Mouse (Mus musculus): Measurements from ENCODE around the gene Rock2. TPM values are rescaled to one million over a fixed set of nuclear protein-coding genes. Genes with fewer than 3 reads are reported as not detected.

The Rock2 gene
- total RNA-seq, 1 experiment from 2014 or later: 78.2 TPM

DNA sequence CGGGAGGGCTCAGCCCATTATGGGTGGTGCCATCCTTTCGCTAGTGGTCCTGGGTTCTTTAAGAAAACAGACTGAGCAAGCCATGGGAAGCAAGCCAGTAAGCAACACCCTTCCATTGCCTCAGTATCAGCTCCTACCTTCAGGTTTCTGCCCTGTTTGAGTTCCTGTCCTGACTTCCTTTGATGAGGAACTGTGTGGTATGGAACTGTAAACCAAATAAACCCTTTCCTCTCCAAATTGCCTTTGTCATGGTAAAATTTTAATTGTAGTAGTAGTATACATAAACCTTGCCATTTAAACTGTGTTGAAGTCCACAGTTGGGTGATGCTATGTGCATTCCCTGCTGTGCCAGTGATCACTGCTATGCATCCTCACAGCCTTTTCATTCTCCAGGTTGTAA lies 2.5 kb downstream of the Rock2 start:
- no peak for ATAC-seq (replicated peaks; ENCODE audit: low read depth, poor library complexity, severe bottlenecking)

DNA sequence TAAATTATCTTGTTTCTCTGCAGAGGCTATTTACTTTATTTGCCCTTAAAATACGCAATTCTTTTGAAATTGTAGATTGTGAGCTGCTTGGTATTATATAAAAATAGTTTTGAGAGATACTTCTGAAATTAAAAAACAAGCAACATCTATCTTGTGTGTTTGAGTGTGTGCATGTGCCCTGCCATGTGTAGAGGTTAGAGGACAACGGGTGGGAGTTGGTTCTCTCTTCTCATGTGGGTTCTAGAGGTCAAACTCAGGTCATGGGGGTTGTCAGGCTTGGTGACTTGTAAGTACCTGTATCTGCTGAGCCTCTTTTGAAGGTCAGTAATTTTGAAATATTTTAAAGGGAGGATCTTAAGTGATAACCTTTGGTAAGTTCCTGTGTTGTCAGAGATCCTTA lies 3.5 kb downstream of the Rock2 start:
- ATAC-seq (replicated peaks; ENCODE audit: low read depth, poor library complexity, severe bottlenecking): no peak

DNA sequence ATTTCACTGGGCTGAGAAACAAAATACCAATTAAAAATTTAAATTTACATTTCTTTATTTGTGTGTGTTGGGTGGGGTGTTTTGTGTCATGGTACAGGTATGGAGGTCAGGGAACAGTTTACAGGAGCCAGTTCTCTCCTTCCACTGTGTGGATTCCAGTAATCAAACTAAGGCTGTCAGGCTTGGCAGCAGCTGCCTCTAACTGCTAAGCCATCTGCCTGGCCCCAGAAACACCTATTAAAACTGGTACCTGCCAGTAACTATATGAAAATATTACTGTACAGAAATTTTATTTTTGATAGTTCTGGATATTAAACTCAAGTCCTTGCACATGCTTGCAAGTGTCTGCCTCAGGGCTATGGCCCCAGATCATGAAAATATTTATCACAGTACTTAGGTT lies 4.1 kb downstream of the Rock2 start:
- ATAC-seq (replicated peaks; ENCODE audit: low read depth, poor library complexity, severe bottlenecking): no peak

DNA sequence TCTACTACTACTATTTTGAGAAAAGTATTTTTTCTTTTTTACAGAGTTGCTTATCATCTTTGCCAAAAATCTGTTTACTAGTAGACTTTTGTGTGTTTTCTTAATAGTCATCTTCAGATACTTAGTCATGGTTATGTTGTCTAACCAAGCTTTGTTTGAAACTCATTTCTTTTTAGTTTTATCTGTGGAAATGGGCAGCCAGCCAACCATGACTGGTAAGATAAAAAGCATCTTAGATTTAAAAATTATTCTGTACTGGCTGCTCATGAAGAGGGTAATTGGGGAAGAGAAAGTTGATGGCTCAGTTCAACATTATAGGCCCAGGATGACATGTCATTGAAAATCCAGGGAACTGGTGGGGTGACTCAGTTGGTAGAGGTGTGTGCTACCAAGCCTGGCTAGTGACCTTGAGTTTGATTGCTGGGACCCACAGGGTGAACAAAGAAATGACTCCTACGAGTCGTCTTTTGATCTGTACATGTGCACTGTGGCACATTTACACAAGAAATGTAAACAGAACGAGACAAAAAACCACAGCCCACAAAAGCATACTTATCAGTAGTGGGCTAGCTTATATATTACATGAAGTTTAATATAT lies 6.0 kb downstream of the Rock2 start:
- peak; percentile 40 for ATAC-seq (replicated peaks; ENCODE audit: low read depth, poor library complexity, severe bottlenecking)

DNA sequence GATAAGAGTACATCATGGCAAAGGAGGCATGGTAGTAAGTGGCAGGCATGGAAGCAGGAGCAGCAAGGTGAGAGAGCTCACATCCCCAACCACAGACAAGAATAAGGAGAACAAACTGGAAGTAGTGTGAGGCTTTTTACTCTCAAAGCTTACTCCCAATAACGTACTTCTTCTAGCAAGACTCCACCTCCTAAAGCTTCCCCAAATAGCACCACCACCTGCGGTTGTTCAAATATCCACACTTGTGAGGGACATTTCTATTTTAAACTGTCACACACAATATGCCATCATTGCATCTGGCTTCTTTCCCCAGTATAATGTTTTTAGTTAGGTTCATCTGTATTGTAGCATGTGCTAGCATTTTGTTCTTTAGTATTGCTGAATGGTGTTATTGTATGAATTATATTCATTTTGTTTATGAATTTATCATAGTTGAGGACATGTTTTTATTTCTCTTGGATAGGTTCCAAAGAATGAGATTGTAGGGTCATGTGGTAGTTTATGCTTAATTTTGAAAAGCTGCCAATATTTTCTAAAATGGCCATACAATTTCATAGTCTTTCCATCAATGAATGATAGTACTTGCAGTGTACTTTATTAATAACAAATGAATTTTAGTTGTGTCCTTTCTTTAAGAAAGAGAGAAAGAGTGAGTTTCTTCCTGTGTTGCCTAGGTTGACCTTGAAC lies 9.4 kb downstream of the Rock2 start:
- 0 out of 2 replicates have a peak, but pooled peaks have one; percentile 26 for ATAC-seq (replicated peaks; ENCODE audit: low read depth, poor library complexity, severe bottlenecking)

DNA sequence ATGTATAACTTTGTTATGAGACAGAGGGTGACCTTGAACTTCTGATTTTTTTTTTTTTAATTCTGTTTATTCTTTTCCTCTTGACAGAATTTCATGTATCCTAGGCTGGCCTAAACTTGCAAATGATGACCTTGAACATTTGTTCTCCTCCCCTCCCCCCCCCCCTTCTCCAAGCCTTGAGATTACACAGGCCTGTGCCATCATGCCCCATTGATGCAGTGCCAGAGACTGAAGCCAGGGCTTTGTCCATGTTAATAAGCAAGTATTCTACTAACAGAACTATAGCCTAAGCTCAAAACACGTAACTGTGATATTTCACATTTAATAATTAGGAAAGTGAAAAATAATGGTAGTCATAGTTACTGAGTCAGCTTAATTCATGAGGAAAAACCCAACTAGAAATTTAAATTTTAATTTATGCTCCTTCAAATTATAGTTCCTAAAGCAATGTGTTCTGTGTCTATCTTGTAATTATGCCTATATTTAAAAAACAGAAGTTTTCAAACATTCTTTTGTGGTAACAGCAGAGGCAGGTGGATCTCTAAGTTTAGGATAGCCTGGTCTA lies 12.7 kb downstream of the Rock2 start:
- no peak for ATAC-seq (replicated peaks; ENCODE audit: low read depth, poor library complexity, severe bottlenecking)

DNA sequence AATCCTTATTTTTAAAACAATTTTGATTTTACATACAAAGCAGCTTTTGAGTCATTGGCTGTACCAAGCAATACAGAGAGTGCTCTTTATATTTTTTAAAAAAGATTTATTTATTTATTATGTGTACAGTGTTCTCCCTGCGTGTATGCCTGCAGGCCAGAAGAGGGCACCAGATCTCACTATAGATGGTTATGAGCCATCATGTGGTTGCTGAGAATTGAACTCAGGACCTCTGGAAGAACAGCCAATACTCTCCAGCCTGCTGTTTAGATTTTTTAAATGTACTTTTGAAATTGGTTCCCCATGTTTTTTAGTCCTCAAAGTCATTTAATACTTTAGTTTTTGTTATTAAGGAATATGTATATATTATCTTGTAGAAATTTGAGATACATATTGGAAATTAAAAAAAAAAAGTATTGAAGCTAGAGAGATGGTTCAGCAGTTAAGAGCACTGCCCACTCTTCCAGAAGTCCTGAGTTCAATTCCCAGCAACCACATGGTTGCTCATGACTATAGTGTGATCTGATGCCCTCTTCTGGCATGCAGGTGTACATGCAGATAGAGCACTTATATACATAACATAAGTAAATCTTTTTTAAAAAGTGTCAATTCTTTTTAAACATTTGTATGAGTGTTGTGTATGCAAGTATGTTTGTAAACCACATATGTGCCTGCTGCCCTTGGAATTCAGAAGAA lies 13.4 kb downstream of the Rock2 start:
- no peak for ATAC-seq (replicated peaks; ENCODE audit: low read depth, poor library complexity, severe bottlenecking)

DNA sequence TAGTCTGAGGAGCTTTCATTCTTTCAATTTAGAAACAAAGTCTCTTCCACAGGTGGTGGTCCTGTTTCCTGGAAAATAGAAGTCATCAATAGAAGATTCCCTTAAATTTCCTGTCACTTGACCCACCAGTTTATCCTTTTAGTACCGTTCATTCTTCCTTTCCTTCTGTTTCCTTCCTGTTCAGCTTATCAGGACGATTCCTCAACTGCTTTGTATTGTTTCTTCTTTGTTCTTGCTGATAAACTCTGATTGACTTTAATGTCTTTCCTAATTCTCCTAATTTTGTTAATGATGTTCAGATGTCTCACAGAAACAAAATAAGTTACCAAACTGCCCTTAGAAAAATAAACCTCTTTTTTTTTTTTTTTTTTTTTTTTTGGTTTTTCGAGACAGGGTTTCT lies 16.8 kb downstream of the Rock2 start:
- no peak for ATAC-seq (replicated peaks; ENCODE audit: low read depth, poor library complexity, severe bottlenecking)

DNA sequence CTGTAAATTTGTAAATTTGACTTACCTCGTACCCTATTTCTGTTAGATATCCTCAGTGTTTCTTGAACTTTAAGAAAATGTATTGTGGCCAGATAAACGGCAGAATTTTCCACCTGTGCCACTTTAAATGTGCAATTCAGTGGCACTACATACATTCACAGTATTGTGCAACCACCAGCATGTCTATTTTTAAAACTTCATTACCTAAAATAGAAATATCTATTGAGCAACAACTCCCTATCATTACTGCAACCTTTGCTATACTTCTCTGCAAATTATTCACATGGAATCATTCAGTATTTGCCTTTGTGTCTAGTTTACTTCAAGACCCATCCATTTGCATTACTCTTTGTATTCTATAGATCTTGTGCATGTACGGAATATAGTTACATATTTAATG lies 17.9 kb downstream of the Rock2 start:
- 0 out of 2 replicates have a peak, but pooled peaks have one; percentile 42 for ATAC-seq (replicated peaks; ENCODE audit: low read depth, poor library complexity, severe bottlenecking)

DNA sequence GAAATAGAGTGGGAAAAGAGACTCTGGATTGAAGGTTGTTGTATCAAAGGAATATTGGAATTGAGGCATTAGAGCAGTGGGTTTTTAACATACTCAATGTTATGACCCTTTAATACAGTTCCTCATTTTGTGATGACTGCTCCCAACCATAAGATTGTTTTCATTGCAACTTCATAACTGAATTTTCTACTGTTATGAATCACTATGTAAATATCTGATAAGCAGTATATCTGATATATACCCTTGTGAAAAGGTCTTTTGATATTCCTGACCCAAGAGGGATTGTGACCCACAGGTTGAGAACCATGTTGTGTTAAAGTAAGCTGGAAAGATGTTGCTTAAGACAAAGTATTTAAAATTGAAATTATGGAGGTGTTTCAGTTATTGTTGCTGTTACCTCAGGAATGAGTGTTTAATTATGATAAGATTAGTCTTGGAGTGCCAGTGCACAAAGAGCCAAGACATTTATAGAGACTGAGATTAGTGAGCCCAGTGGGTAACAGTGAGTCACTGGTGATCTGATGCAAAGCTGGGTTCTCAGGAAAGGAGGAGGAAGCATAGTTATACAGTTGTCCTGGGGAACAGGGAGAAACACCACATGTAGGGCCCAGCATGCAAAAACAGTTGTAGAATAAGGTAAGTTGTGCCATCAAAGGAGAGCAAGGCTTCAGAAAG lies 25.6 kb downstream of the Rock2 start:
- ATAC-seq (replicated peaks; ENCODE audit: low read depth, poor library complexity, severe bottlenecking): peak; percentile 54; the same call in 1 of the 2 replicates

DNA sequence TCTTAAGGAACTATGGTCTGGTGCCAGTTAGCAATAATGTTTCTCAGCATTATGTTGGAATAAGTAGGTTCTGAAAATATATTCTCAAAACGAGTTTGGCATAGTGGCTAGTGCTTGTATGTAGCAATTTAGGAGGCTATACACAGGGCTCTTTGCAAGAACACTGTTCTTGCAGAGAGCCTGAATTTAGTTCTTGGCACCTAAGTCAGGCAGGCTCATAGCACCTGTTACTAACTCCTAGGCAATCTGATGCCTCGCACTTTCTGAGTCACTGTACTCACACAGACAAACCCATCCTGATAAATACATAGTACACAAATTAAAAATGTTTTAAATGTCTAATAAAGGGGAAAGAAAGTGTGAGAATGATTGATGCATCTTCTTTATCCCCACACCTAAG lies 33.2 kb downstream of the Rock2 start:
- no peak for ATAC-seq (replicated peaks; ENCODE audit: low read depth, poor library complexity, severe bottlenecking)

DNA sequence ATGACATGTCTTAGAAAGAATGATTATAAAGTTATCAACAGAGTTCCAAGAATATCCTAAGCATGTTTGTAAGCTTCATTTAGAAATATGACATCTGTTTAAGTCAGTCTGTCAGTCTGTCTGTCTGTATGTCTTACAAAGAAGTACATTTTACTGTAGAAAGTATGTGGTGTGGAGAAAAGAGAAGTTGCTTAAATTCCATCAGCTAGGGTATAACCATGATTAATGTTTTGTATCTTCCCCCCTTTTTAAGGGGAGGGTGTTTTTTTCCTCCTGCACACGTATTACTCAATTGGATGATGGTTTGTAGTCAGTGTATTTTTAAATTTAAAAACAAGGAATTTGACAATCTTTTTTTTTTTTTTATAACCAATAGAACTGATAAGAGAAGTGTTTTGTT lies 39.7 kb downstream of the Rock2 start:
- ATAC-seq (replicated peaks; ENCODE audit: low read depth, poor library complexity, severe bottlenecking): 0 out of 2 replicates have a peak, but pooled peaks have one; percentile 39

DNA sequence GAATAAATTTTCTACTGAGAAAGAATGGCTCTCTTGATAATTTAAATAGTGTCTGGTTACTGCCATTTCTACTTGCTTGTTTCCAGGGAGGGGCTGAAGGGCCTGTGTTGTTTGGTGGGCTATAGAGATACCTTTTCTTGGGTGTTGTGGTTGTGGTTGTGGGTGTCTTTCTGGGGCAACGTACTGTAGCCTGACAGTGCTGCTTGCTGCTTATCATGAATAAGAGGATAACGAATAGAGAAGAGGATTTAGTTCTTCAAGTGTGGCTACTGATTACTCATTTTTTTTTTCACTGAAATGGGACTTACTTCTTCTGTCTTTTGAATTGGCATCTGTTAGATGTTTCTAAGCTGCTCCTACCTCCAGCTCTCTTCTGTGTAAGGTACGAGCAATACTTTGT lies 47.3 kb downstream of the Rock2 start:
- peak; percentile 62; the same call in 1 of the 2 replicates for ATAC-seq (replicated peaks; ENCODE audit: low read depth, poor library complexity, severe bottlenecking)

DNA sequence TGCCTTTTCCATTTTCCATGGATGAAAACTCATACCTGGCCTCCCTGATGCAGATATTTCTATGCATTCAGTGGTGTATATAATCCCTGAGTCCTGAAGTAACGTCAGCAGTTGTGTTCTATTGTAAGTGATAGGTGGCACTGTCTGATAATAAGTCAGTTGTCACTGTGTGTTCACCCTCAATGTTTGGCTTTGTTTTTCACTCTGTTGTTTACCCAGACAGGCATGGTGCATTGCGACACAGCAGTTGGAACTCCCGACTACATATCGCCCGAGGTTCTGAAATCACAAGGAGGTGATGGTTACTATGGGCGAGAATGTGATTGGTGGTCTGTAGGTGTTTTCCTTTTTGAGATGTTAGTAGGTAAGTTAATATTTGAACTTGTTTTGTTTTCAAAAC lies 53.5 kb downstream of the Rock2 start:
- no peak for ATAC-seq (replicated peaks; ENCODE audit: low read depth, poor library complexity, severe bottlenecking)

DNA sequence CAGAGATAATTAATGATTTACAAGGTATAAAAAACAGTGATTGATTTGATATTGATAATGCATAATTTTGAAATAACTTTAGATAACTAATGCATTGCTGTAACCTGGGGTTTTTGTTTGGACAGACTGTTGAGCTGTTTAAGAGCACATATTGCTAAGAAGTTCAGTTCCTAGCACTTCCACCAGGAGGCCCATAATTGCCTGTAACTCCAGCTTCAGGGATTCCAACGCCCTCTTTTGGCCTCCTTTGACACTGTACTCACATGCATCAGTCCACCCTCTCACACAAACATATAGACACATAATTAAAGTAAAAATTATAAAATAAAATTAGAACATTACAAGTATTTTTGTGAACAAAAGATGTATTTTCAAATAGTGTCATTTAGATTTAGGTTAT lies 64.2 kb downstream of the Rock2 start:
- ATAC-seq (replicated peaks; ENCODE audit: low read depth, poor library complexity, severe bottlenecking): peak; percentile 68

DNA sequence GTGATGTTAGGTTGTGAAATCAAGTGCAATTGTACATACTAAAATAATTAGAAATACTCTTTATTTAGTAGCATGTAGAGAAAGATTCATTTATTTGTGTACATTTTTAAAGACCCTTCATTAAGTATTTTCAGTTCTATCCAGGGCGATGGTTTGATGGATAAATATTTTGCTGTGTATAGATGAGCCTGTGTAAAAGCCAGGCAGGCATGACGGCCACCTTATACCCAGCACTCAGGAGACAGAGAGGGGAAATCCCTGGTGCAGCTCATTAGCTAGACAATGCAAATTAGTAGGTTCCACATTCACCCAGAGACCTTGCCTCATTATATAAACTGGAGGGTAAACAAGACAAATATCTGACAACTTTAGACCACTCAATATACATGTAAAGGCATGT lies 68.7 kb downstream of the Rock2 start:
- ATAC-seq (replicated peaks; ENCODE audit: low read depth, poor library complexity, severe bottlenecking): no peak

DNA sequence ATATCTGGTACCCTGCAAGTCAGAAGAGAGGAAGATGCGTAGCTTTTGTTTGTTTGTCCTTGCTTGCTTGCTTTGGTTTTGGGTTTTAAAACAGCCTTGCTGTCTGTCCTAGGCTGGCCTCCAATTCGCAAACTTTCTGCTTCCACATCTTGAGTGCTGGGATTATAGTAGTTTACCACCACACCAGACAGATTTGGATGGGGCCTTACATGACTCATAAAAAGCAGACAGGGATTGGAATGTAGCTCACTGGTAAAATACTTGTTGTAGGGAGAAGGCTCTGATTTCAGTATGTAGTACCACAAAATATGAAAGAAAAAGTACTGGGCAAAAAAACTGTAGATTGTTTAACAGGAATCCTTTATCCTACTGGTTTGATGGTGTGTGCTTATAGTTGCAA lies 72.1 kb downstream of the Rock2 start:
- ATAC-seq (replicated peaks; ENCODE audit: low read depth, poor library complexity, severe bottlenecking): no peak

DNA sequence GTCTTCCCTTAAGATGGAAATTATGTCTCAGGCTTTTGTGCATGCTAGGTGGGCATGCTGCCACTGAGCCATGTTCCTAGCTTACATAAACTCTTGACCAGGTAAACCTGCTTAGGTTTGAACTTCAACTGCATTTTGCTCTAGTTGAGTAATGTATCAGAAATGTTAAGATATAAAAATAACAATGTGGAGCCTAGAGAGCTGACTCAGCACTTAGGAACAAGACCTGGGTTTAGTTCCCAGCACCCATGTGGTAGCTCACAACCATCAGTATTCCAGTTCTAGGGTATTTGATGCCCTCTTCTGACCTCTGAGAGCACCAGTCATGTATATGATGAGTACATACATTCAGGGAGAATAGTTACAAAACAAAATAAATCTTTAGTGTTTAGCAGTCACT lies 82.4 kb downstream of the Rock2 start:
- ATAC-seq (replicated peaks; ENCODE audit: low read depth, poor library complexity, severe bottlenecking): no peak

DNA sequence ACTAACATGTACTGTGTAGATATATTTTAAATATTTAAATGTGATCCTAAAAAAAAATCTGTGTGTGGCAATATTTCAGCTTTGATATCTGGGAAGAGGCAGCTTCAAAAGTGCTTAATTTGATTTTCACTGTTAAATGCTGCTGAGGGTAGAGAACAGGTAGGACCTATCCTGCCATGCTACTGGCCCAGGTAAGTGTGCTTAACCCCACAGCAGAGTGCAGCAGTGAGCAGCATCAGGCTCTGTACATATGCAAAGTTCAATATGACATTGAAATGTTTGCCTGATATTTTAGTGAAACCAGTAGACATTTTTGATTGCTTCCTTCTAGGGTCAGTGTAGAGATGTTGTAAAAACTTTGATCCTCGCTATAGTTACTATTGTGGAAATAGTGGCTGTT lies 91.1 kb downstream of the Rock2 start:
- no peak for ATAC-seq (replicated peaks; ENCODE audit: low read depth, poor library complexity, severe bottlenecking)

DNA sequence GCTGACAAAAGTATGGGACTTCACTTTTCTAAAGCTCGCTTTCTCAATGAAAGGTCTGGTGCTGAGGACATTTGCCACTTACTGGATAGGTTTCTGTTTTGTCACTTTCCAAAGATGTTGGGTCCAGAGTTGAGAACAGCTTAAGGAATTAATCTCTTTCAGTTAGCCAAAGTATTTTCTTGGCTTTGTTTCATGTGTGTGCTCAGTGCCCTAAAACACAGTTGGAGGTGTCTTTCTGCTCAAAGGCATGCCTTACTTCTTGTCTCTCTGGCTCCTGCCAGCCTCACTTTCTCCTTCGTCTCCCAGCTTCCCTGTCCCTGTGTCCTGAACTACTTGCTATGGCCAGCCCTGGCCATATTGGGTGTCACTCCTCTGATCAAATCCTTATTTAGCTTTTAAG lies 96.7 kb downstream of the Rock2 start:
- no peak for ATAC-seq (replicated peaks; ENCODE audit: low read depth, poor library complexity, severe bottlenecking)

DNA sequence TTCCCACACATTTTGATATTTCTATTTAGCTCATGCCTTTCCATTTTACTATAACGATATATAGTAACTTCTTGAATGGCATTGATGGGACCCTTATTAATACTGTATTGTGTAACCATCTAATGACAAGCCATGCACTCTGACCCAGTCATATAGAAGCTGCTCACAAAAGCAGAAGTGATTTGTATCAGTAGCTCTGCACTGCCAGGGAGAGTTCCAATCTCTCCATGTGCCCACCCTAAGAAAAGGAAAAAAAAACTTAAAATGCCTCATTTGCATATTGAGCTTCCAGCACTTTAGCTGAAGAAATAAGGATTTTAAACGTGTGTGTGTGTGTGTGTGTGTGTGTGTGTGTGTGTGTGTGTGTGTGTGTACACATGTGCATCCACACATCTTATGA lies 97.7 kb downstream of the Rock2 start:
- ATAC-seq (replicated peaks; ENCODE audit: low read depth, poor library complexity, severe bottlenecking): no peak
